Mouse (Mus musculus) kidney, postnatal 0 days (tissue): ENCODE measurements at regions not wholly inside any gene's neighbourhood (a gene's known extent, or its start where the extent isn't known, plus 50 kb on each side); places are given as distances from the start of the nearest gene placed in this dataset.

Source experiments
- ATAC-seq: fragments of 200-750 bp; cut with Nextera tagmentation; replicated peaks from 2 replicates; pipeline ENCODE4 v1.8.0; 2017; ENCODE audit warnings: low read depth, moderate number of reproducible peaks, moderate TSS enrichment, moderate library complexity; ENCODE audit not compliant: low FRiP score
- DNase-seq: peaks from one replicate; pipeline ENCODE4 v3.0.0-alpha.2; 2016; ENCODE audit warnings: low spot score
- H3K27ac ChIP-seq: fragments of 300-500 bp; sonication (generic); 2 replicates; pipeline ENCODE4 v1.5.1; 2014; ENCODE audit warnings: mild to moderate bottlenecking
- H3K27me3 ChIP-seq: fragments of 300-500 bp; sonication (generic); 2 replicates; pipeline ENCODE4 v1.6.1; 2014; ENCODE audit warnings: low read length, mixed read lengths; ENCODE audit not compliant: insufficient read depth
- H3K36me3 ChIP-seq: fragments of 300-500 bp; sonication (generic); 2 replicates; pipeline ENCODE4 v1.6.1; 2014; ENCODE audit warnings: low read length, mixed read lengths; ENCODE audit not compliant: insufficient read depth
- H3K4me1 ChIP-seq: fragments of 300-500 bp; sonication (generic); replicated peaks from 2 replicates; pipeline ENCODE4 v1.6.1; 2014; ENCODE audit warnings: antibody characterized with exemption, low read length, mixed read lengths; ENCODE audit not compliant: insufficient read depth
- H3K4me2 ChIP-seq: fragments of 300-500 bp; sonication (generic); 2 replicates; pipeline ENCODE4 v1.6.1; 2014; ENCODE audit warnings: mild to moderate bottlenecking, low read length, moderate library complexity, mixed read lengths
- H3K4me3 ChIP-seq: fragments of 300-500 bp; sonication (generic); replicated peaks from 2 replicates; pipeline ENCODE4 v1.5.1; 2014; ENCODE audit warnings: low read depth, low read length
- H3K9ac ChIP-seq: fragments of 300-500 bp; sonication (generic); 2 replicates; pipeline ENCODE4 v1.6.1; 2014; ENCODE audit warnings: low read depth, low read length
- H3K9me3 ChIP-seq: fragments of 300-500 bp; sonication (generic); replicated peaks from 2 replicates; pipeline ENCODE4 v1.6.1; 2016; ENCODE audit warnings: low read length, inconsistent platforms, mixed read lengths
- CTCF ChIP-seq: IDR thresholded peaks from 2 replicates; pipeline ENCODE4 v1.5.1; 2016; ENCODE audit warnings: antibody characterized with exemption, low read depth, mild to moderate bottlenecking, moderate library complexity
- WGBS: fragments of 180-500 bp; shearing (Covaris S2); extraction: QIAGEN DNeasy Blood & Tissue Kit; methylation state at CpG from one replicate; pipeline ENCODE4 v1.1.7; 2014; 5-methylcytosine and 5-hydroxymethylcytosine counted together

- no peak overlapping the region for H3K4me3 ChIP-seq
- no peaks in the 10 kb centered on the region for H3K9me3 ChIP-seq
- peak; percentile 51 for TF ChIP-seq CTCF
- ATAC-seq (no peak), DNase-seq (peak; percentile 9)
- no peak overlapping the region for H3K27ac ChIP-seq
- H3K27me3 ChIP-seq: no peaks in the 10 kb centered on the region
- no peaks in the 10 kb centered on the region for H3K4me1 ChIP-seq
- H3K9ac ChIP-seq: no peak overlapping the region
- H3K4me2 ChIP-seq: no peak overlapping the region
- 49% methylated on average over 2 of the region's 2 CpGs for WGBS
- H3K36me3 ChIP-seq: no peaks in the 10 kb centered on the region
Measured at GRCm38 (mm10) chr7:62179387-62179786, 167.0 kb upstream of the Ndn start.

GRCm38 (mm10) chr7:62208529-62208928, 137.8 kb upstream of the Ndn start:
- DNase-seq (no peak), ATAC-seq (no peak)
- H3K9ac ChIP-seq: no peak overlapping the region
- H3K27me3 ChIP-seq: no peaks in the 10 kb centered on the region
- no peak overlapping the region for H3K27ac ChIP-seq
- no peak overlapping the region for H3K4me3 ChIP-seq
- H3K9me3 ChIP-seq: no peaks in the 10 kb centered on the region
- no peaks in the 10 kb centered on the region for H3K4me1 ChIP-seq
- no peak overlapping the region for H3K4me2 ChIP-seq
- no peak for TF ChIP-seq CTCF
- no peaks in the 10 kb centered on the region for H3K36me3 ChIP-seq

- WGBS: 33% methylated on average over 12 of the region's 12 CpGs
- Histone ChIP-seq H3K9me3 (no peaks in the 10 kb centered on the region), H3K27me3 (no peaks in the 10 kb centered on the region), H3K9ac (no peak overlapping the region), H3K36me3 (no peaks in the 10 kb centered on the region), H3K4me3 (peak overlapping the region; percentile 29), H3K4me1 (no peaks in the 10 kb centered on the region), H3K27ac (no peak overlapping the region), H3K4me2 (peak overlapping the region; percentile 42)
- DNase-seq: peak; percentile 72
- ATAC-seq: peak; percentile 69
- peak; percentile 65 for TF ChIP-seq CTCF
Measured at GRCm38 (mm10) chr7:62209117-62209700, 137.2 kb upstream of the Ndn start.

- Histone ChIP-seq H3K4me1 (no peaks in the 10 kb centered on the region), H3K9me3 (no peaks in the 10 kb centered on the region), H3K36me3 (no peaks in the 10 kb centered on the region), H3K27me3 (no peaks in the 10 kb centered on the region), H3K27ac (no peak overlapping the region), H3K4me3 (no peak overlapping the region), H3K9ac (no peak overlapping the region), H3K4me2 (no peak overlapping the region)
- ATAC-seq: no peak
- TF ChIP-seq CTCF: no peak
- 38% methylated on average over 4 of the region's 4 CpGs for WGBS
- no peak for DNase-seq
Measured at GRCm38 (mm10) chr7:62225184-62225583, 121.2 kb upstream of the Ndn start.

- Histone ChIP-seq H3K4me2 (no peak overlapping the region), H3K9ac (no peak overlapping the region), H3K27ac (no peak overlapping the region), H3K4me1 (no peaks in the 10 kb centered on the region), H3K4me3 (no peak overlapping the region), H3K36me3 (no peaks in the 10 kb centered on the region), H3K27me3 (no peaks in the 10 kb centered on the region), H3K9me3 (no peaks in the 10 kb centered on the region)
- no peak for ATAC-seq
- 9% methylated on average over 1 of the region's 1 CpGs for WGBS
- DNase-seq: peak; percentile 40
- TF ChIP-seq CTCF: peak; percentile 67
Measured at GRCm38 (mm10) chr7:62227727-62228126, 118.6 kb upstream of the Ndn start.

GRCm38 (mm10) chr7:62230713-62231112, 115.7 kb upstream of the Ndn start:
- Histone ChIP-seq H3K4me2 (peak overlapping the region; percentile 43), H3K4me1 (no peaks in the 10 kb centered on the region), H3K27me3 (no peaks in the 10 kb centered on the region), H3K9me3 (no peaks in the 10 kb centered on the region), H3K4me3 (peak overlapping the region; percentile 11; the same call in 1 of the 2 replicates), H3K9ac (no peak overlapping the region), H3K27ac (no peak overlapping the region), H3K36me3 (no peaks in the 10 kb centered on the region)
- no peak for TF ChIP-seq CTCF
- WGBS: 17% methylated on average over 2 of the region's 2 CpGs
- DNase-seq: no peak
- ATAC-seq: no peak

GRCm38 (mm10) chr7:62231120-62231574, 115.2 kb upstream of the Ndn start:
- Histone ChIP-seq H3K4me2 (peak overlapping the region; percentile 43), H3K36me3 (no peaks in the 10 kb centered on the region), H3K9me3 (no peaks in the 10 kb centered on the region), H3K4me1 (no peaks in the 10 kb centered on the region), H3K4me3 (peak overlapping the region; percentile 11; the same call in 1 of the 2 replicates), H3K27me3 (no peaks in the 10 kb centered on the region), H3K27ac (no peak overlapping the region), H3K9ac (no peak overlapping the region)
- DNase-seq (peak; percentile 77), ATAC-seq (peak; percentile 87)
- TF ChIP-seq CTCF: 0 out of 2 replicates have a peak, but pooled peaks have one; percentile 9
- 24% methylated on average over 13 of the region's 13 CpGs for WGBS
